Mouse (Mus musculus) heart, embryonic 11.5 days (tissue): Measurements from ENCODE around the gene Kcnq1. TPM values are rescaled to one million over a fixed set of nuclear protein-coding genes. Genes with fewer than 3 reads are reported as not detected.

Experiments
- ATAC-seq: fragments of 200-750 bp; cut with Nextera tagmentation; replicated peaks from 2 replicates; pipeline ENCODE4 v1.8.0; 2017; ENCODE audit warnings: moderate library complexity; ENCODE audit not compliant: insufficient number of reproducible peaks, low FRiP score, low TSS enrichment
- H3K27ac ChIP-seq: fragments of 300-500 bp; sonication (generic); 2 replicates; pipeline ENCODE4 v1.5.1; 2014; ENCODE audit warnings: mild to moderate bottlenecking, low read depth, low read length
- H3K27me3 ChIP-seq: fragments of 300-500 bp; sonication (generic); 2 replicates; pipeline ENCODE4 v1.6.1; 2014; ENCODE audit warnings: mild to moderate bottlenecking, low read length, mixed read lengths; ENCODE audit not compliant: control insufficient read depth, insufficient read depth
- H3K36me3 ChIP-seq: fragments of 300-500 bp; sonication (generic); 2 replicates; pipeline ENCODE4 v1.6.1; 2014; ENCODE audit warnings: mild to moderate bottlenecking, low read length, moderate library complexity, mixed read lengths; ENCODE audit not compliant: control insufficient read depth, insufficient read depth
- H3K4me1 ChIP-seq: fragments of 300-500 bp; sonication (generic); 2 replicates; pipeline ENCODE4 v1.6.1; 2014; ENCODE audit warnings: low read length; ENCODE audit not compliant: control insufficient read depth, insufficient read depth
- H3K4me2 ChIP-seq: fragments of 300-500 bp; sonication (generic); 2 replicates; pipeline ENCODE4 v1.6.1; 2014; ENCODE audit warnings: mild to moderate bottlenecking, moderate library complexity
- H3K4me3 ChIP-seq: fragments of 300-500 bp; sonication (generic); 2 replicates; pipeline ENCODE4 v1.5.1; 2014; ENCODE audit warnings: low read depth, low read length
- H3K9ac ChIP-seq: fragments of 300-500 bp; sonication (generic); 2 replicates; pipeline ENCODE4 v1.6.1; 2014; ENCODE audit warnings: mild to moderate bottlenecking, low read depth, low read length, moderate library complexity
- H3K9me3 ChIP-seq: fragments of 300-500 bp; sonication (generic); replicated peaks from 2 replicates; pipeline ENCODE4 v1.6.1; 2016; ENCODE audit warnings: low read length; ENCODE audit not compliant: control insufficient read depth
- WGBS: fragments of 180-500 bp; shearing (Covaris S2); extraction: QIAGEN DNeasy Blood & Tissue Kit; methylation state at CpG from one replicate; pipeline ENCODE4 v1.1.7; 2014; ENCODE audit not compliant: insufficient replicate concordance; 5-methylcytosine and 5-hydroxymethylcytosine counted together
- polyA plus RNA-seq: library from polyadenylated mRNA; unstranded; fragments of >200 nt; fragmentation: Nextera tagmentation; extraction: Ambion mirVana; gene quantifications from 2 replicates; pipeline ENCODE4 v1.2.1, GENCODE M21; 2014

Gene Kcnq1
- polyA plus RNA-seq, 1 experiment from 2014 or later, result 9.2 TPM

DNA sequence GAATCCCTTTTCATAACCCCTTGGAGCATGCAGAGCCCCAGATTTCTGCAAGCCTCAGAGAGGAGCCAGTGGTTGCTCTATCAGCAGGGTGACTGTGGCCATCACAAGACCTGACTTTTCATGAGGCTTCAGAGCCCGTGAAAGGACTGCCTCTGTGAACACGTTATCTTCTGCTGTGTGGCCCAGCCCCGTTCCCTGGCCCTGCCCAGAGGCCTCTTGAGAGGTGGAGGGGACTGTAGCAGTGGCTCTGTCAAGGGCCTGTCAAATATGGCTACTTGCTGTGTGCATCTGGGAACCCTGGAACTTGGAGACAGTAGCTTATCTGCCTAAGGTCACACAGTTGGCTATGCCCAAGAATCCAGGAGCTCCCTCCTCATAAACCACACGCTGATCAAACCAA, 5.6 kb downstream of the Kcnq1 start:
- Histone ChIP-seq H3K4me1 (peaks cover 60% of the 10 kb centered on the region), H3K27ac (peak overlapping the region; percentile 94), H3K27me3 (peaks cover 21% of the 10 kb centered on the region), H3K4me2 (peak overlapping the region; percentile 29), H3K9ac (peak overlapping the region; percentile 28; the same call in 1 of the 2 replicates), H3K9me3 (no peaks in the 10 kb centered on the region; the same call in 1 of the 2 replicates), H3K36me3 (no peaks in the 10 kb centered on the region), H3K4me3 (no peak overlapping the region)
- 21% methylated on average over 4 of the region's 4 CpGs for WGBS
- ATAC-seq, result no peak

DNA sequence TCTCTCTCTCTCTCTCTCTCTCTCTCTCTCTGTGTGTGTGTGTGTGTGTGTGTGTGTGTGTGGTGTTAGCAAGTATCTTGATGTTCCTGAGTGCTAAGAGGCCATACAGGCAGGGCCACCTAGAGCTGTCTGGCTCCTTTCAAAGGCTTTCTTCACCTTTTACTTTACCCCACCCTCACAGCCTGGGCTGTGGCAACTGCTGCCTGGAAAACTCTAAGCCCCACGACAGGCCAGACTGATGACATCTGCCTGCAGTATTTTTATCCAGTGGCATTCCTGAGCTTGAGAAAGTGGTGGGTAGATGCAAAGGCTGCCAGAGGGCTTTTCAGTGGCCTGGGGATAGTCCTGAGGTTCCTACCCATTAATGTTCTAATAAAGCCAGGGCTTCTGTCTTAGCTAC, 6.2 kb downstream of the Kcnq1 start:
- no peaks in the 10 kb centered on the region for H3K36me3 ChIP-seq
- 4% methylated on average over 1 of the region's 1 CpGs for whole genome bisulfite sequencing
- peak; percentile 64; the same call in 1 of the 2 replicates for ATAC-seq
- peak overlapping the region; percentile 36; the same call in 1 of the 2 replicates for H3K9ac ChIP-seq
- H3K27me3 ChIP-seq, result peaks cover 14% of the 10 kb centered on the region
- H3K4me1 ChIP-seq, result peaks cover 54% of the 10 kb centered on the region
- peak overlapping the region; percentile 14; the same call in 1 of the 2 replicates for H3K4me2 ChIP-seq
- H3K9me3 ChIP-seq, result no peaks in the 10 kb centered on the region; the same call in 1 of the 2 replicates
- peak overlapping the region; percentile 94 for H3K27ac ChIP-seq
- no peak overlapping the region for H3K4me3 ChIP-seq

DNA sequence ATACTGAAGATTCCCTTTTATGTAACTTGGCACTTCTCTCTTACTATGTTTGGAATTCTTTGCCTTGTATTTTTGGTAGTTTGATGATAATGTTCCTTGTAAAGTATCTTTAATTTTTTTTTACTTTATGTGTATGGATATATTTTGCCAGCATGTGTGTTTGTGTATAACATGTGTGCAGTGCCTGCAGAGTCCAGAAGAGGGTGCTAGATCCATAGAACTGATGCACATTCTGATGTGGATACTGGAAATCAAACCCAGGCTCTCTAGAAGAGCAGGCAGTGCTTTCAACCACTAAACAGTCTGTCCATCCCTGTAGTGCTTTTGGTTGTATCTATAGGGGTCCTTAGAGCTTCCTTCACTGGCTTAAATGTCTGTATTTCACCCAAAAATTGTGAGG, 8.6 kb downstream of the Kcnq1 start:
- Histone ChIP-seq H3K4me3 (no peak overlapping the region), H3K9me3 (no peaks in the 10 kb centered on the region; the same call in 1 of the 2 replicates), H3K27ac (no peak overlapping the region), H3K4me1 (peaks cover 47% of the 10 kb centered on the region), H3K27me3 (no peaks in the 10 kb centered on the region), H3K9ac (no peak overlapping the region), H3K4me2 (no peak overlapping the region), H3K36me3 (no peaks in the 10 kb centered on the region)
- no peak for ATAC-seq

DNA sequence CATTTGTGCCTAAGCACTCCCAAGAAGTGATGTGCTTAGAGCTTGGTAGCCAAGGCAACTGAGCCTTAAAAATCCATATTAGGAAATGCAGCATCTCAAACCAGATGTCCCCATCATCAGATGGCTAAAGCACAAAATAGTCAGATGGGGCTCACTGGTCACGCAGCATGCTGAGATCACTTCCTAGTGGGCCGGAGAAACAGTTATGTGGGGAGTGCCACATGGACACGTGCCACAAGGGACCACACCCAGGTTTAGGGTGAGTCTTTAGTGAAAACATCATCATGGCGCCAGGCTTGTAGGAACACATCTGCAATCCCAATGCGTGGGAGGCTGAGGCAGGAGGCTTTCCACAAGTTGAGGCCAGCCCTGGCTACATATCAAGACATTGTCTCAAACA, 10.4 kb downstream of the Kcnq1 start:
- no peaks in the 10 kb centered on the region; the same call in 1 of the 2 replicates for H3K9me3 ChIP-seq
- no peak overlapping the region for H3K4me3 ChIP-seq
- H3K27me3 ChIP-seq, result no peaks in the 10 kb centered on the region
- ATAC-seq, result no peak
- H3K4me2 ChIP-seq, result no peak overlapping the region
- no peak overlapping the region for H3K9ac ChIP-seq
- no peaks in the 10 kb centered on the region for H3K36me3 ChIP-seq
- H3K4me1 ChIP-seq, result peaks cover 44% of the 10 kb centered on the region
- 76% methylated on average over 5 of the region's 5 CpGs for WGBS
- H3K27ac ChIP-seq, result no peak overlapping the region

DNA sequence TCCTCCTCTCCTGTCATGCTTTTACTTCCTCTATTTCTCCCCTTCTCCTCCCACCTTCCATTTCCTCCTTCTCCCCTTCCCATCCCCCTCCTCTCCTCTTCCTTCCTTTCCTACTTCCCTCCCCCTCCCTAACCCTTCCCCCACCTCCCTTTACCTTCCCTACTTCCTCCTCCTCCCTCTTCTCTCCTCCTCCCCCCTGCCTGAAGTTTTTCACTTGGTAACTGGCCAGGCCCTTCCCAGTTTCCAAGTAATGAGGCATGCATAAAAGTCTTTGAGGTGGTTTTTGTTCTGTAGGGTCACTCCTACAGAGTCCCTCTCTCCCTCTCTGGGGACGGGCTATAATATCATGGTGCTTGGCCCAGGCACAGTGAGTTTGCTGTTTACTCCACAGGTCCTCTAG, 13.2 kb downstream of the Kcnq1 start:
- H3K27me3 ChIP-seq, result no peaks in the 10 kb centered on the region
- no peak overlapping the region for H3K9ac ChIP-seq
- H3K4me3 ChIP-seq, result no peak overlapping the region
- no peaks in the 10 kb centered on the region; the same call in 1 of the 2 replicates for H3K9me3 ChIP-seq
- WGBS, result 58% methylated on average over 1 of the region's 1 CpGs
- ATAC-seq, result no peak
- no peak overlapping the region for H3K4me2 ChIP-seq
- H3K27ac ChIP-seq, result peak overlapping the region; percentile 11
- no peaks in the 10 kb centered on the region for H3K36me3 ChIP-seq
- H3K4me1 ChIP-seq, result peaks cover 57% of the 10 kb centered on the region

DNA sequence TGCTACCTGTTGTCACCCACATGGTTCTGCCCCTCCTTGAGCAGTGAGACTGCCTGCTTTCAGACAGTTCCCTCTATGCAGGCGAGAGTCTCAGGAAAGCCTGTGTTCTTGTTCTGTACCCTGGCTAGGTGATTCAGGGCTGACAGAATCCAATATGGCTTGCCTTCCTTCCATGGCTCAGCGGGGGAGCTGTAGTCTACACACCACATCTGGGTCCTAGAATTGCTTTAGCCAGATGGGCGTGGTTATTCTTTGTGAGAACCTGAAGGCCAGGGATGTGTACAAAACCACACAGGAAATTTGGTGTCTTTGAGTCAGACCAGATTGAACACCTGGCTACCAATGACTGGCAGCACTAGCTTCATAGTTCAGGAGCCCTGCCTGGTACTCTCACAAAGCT, 13.7 kb downstream of the Kcnq1 start:
- no peaks in the 10 kb centered on the region for H3K27me3 ChIP-seq
- WGBS, result 72% methylated on average over 3 of the region's 3 CpGs
- no peak overlapping the region for H3K4me3 ChIP-seq
- peaks cover 61% of the 10 kb centered on the region for H3K4me1 ChIP-seq
- no peaks in the 10 kb centered on the region for H3K36me3 ChIP-seq
- no peaks in the 10 kb centered on the region; the same call in 1 of the 2 replicates for H3K9me3 ChIP-seq
- H3K4me2 ChIP-seq, result no peak overlapping the region
- H3K9ac ChIP-seq, result no peak overlapping the region
- ATAC-seq, result no peak
- H3K27ac ChIP-seq, result peak overlapping the region; percentile 11

DNA sequence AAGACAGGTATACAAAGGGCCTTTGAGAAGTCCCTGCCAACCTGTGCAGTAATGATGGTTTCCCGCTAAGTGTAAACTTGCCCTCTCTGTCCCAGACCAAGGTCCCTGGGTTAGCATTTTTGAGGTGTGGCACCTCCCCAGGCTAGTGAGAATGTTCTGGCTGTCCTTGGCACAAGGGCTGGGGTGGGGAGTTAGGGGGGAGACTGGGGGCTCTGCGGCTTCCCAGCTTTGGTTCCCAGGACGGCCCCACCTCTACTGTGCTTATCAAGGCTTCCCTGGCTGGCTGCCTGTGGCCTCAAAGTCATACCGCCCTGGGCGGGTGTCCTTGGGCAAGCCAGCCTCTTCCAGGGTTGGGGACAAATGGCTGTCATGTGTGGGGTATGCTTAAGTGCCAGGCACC, 16.0 kb downstream of the Kcnq1 start:
- Histone ChIP-seq H3K4me3 (no peak overlapping the region), H3K27ac (peak overlapping the region; percentile 67), H3K9me3 (no peaks in the 10 kb centered on the region), H3K9ac (no peak overlapping the region), H3K4me2 (no peak overlapping the region), H3K36me3 (no peaks in the 10 kb centered on the region), H3K4me1 (peaks cover 64% of the 10 kb centered on the region), H3K27me3 (no peaks in the 10 kb centered on the region; the same call in 1 of the 2 replicates)
- whole genome bisulfite sequencing, result 33% methylated on average over 5 of the region's 5 CpGs
- no peak; the same call in 1 of the 2 replicates for ATAC-seq

DNA sequence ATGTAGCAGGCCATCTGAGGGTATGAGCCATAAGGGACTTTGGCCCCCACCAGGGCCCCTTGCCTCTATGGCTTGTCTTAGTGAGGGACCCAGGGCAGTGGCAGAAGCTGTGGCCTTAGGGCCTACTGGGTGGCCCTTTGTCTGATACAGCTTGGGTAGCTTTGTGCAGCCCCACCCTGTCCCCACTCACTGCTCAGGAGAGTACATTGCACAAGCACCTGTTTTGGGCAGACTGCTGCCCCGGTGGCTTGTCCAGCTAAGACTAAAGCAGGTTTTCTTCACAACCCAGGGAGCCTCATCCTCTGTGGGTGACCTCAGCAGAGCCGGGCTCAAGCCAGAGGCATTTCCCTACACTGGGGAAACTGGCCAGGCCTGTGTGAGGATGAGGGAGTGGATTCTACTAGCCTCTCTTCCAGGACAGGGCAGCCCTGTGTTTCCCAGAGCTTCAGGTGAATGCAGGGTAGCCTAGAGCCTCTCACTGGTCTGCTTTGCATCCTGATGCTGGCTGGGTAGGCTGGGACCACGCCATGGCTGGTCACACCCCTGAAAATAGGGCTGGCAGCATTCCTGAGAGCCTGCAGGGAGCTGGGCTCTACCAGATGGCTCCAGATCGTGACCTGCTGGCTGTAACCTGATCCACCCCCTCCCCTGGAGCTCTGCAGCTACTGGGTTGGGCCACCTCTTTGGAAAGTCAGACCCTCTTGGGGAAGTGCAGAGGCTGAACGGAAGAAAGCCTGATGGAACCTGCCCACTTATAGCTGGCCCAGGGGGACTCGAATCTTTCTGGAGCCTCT, 17.9 kb downstream of the Kcnq1 start:
- Histone ChIP-seq H3K4me1 (peaks cover 55% of the 10 kb centered on the region), H3K27ac (peak overlapping the region; percentile 91), H3K9ac (peak overlapping the region; percentile 62), H3K4me2 (peak overlapping the region; percentile 35; the same call in 1 of the 2 replicates), H3K4me3 (no peak overlapping the region), H3K9me3 (no peaks in the 10 kb centered on the region), H3K36me3 (no peaks in the 10 kb centered on the region), H3K27me3 (no peaks in the 10 kb centered on the region; the same call in 1 of the 2 replicates)
- 11% methylated on average over 6 of the region's 6 CpGs for WGBS
- peak; percentile 70 for ATAC-seq
